Mouse (Mus musculus) heart, embryonic 15.5 days (tissue): ENCODE results near the gene Usp54. TPM values are rescaled to one million over a fixed set of nuclear protein-coding genes. Genes with fewer than 3 reads are reported as not detected.

Experiments
- ATAC-seq: fragments of 200-750 bp; cut with Nextera tagmentation; replicated peaks from 2 replicates; pipeline ENCODE4 v1.8.0; 2017; ENCODE audit warnings: low read depth, moderate TSS enrichment; ENCODE audit not compliant: insufficient number of reproducible peaks, insufficient read depth, low FRiP score
- H3K27ac ChIP-seq: fragments of 300-500 bp; sonication (generic); 2 replicates; pipeline ENCODE4 v1.5.1; 2015; ENCODE audit warnings: mild to moderate bottlenecking, inconsistent platforms
- H3K27me3 ChIP-seq: fragments of 300-500 bp; sonication (generic); 2 replicates; pipeline ENCODE4 v1.6.1; 2015; ENCODE audit warnings: inconsistent platforms
- H3K36me3 ChIP-seq: fragments of 300-500 bp; sonication (generic); 2 replicates; pipeline ENCODE4 v1.6.1; 2015; ENCODE audit warnings: mild to moderate bottlenecking, inconsistent platforms
- H3K4me1 ChIP-seq: fragments of 300-500 bp; sonication (generic); replicated peaks from 2 replicates; pipeline ENCODE4 v1.6.1; 2015; ENCODE audit warnings: inconsistent platforms
- H3K4me2 ChIP-seq: fragments of 300-500 bp; sonication (generic); 2 replicates; pipeline ENCODE4 v1.6.1; 2015; ENCODE audit warnings: inconsistent platforms, mild to moderate bottlenecking, moderate library complexity
- H3K4me3 ChIP-seq: fragments of 300-500 bp; sonication (generic); 2 replicates; pipeline ENCODE4 v1.5.1; 2015; ENCODE audit warnings: mild to moderate bottlenecking, inconsistent platforms
- H3K9ac ChIP-seq: fragments of 300-500 bp; sonication (generic); 2 replicates; pipeline ENCODE4 v1.6.1; 2015; ENCODE audit warnings: mild to moderate bottlenecking, inconsistent platforms
- H3K9me3 ChIP-seq: fragments of 300-500 bp; sonication (generic); replicated peaks from 2 replicates; pipeline ENCODE4 v1.6.1; 2016; ENCODE audit warnings: inconsistent platforms
- WGBS: fragments of 180-500 bp; shearing (Covaris S2); methylation state at CpG from one replicate; pipeline ENCODE4 v1.1.7; 2015; ENCODE audit warnings: mixed read lengths; 5-methylcytosine and 5-hydroxymethylcytosine counted together
- polyA plus RNA-seq: library from polyadenylated mRNA; unstranded; fragments of >200 nt; fragmentation: Nextera tagmentation; extraction: Ambion mirVana; gene quantifications from 2 replicates; pipeline ENCODE4 v1.2.1, GENCODE M21; 2015

The Usp54 gene
- 4.0 and 4.8 TPM in 2 replicates for polyA plus RNA-seq

GRCm38 (mm10) chr14:20640644-20641437 is at the start of gene Usp54:
TSS of gene Usp54 (minus strand) at chr14:20641063.
- Histone ChIP-seq H3K4me1 (peaks cover 11% of the 10 kb centered on the region), H3K36me3 (no peaks in the 10 kb centered on the region), H3K4me2 (peak within 1 kb of the TSS; percentile 84), H3K4me3 (peak within 1 kb of the TSS; percentile 76), H3K9ac (peak within 1 kb of the TSS; percentile 89), H3K27me3 (no peaks in the 10 kb centered on the region), H3K9me3 (no peaks in the 10 kb centered on the region), H3K27ac (peak within 1 kb of the TSS; percentile 96)
- peak; percentile 94 for ATAC-seq
- WGBS: under 1% methylated on average over 72 of the region's 73 CpGs

- Histone ChIP-seq H3K4me1 (peaks cover 4% of the 10 kb centered on the region), H3K9me3 (no peaks in the 10 kb centered on the region), H3K36me3 (peaks cover 98% of the 10 kb centered on the region), H3K27ac (no peak overlapping the region), H3K4me2 (no peak overlapping the region), H3K4me3 (no peak overlapping the region), H3K27me3 (no peaks in the 10 kb centered on the region), H3K9ac (no peak overlapping the region)
- ATAC-seq: no peak
- WGBS: 91% methylated on average over 2 of the region's 2 CpGs
Observed at GRCm38 (mm10) chr14:20689009-20689408, 48.1 kb upstream of the Usp54 start.

GRCm38 (mm10) chr14:20686576-20686975 is 45.7 kb upstream of the Usp54 start:
- Histone ChIP-seq H3K27me3 (no peaks in the 10 kb centered on the region), H3K9me3 (no peaks in the 10 kb centered on the region), H3K4me3 (no peak overlapping the region), H3K9ac (no peak overlapping the region), H3K36me3 (peaks cover 96% of the 10 kb centered on the region), H3K4me2 (no peak overlapping the region), H3K27ac (no peak overlapping the region), H3K4me1 (peaks cover 7% of the 10 kb centered on the region)
- WGBS: 94% methylated on average over 3 of the region's 3 CpGs
- no peak for ATAC-seq

GRCm38 (mm10) chr14:20682498-20682897 is 41.6 kb upstream of the Usp54 start:
- ATAC-seq: no peak
- H3K36me3 ChIP-seq: peaks cover 97% of the 10 kb centered on the region
- H3K27ac ChIP-seq: peak overlapping the region; percentile 51
- H3K4me1 ChIP-seq: peaks cover 7% of the 10 kb centered on the region
- H3K9me3 ChIP-seq: no peaks in the 10 kb centered on the region
- no peaks in the 10 kb centered on the region for H3K27me3 ChIP-seq
- no peak overlapping the region for H3K4me2 ChIP-seq
- H3K9ac ChIP-seq: no peak overlapping the region
- H3K4me3 ChIP-seq: no peak overlapping the region
- 44% methylated on average over 3 of the region's 3 CpGs for WGBS

- Histone ChIP-seq H3K27me3 (no peaks in the 10 kb centered on the region), H3K27ac (peak overlapping the region; percentile 51; the same call in 1 of the 2 replicates), H3K4me2 (no peak overlapping the region), H3K9ac (no peak overlapping the region), H3K9me3 (no peaks in the 10 kb centered on the region), H3K4me3 (no peak overlapping the region), H3K36me3 (peaks cover 96% of the 10 kb centered on the region), H3K4me1 (peaks cover 7% of the 10 kb centered on the region)
- WGBS: 88% methylated on average over 2 of the region's 2 CpGs
- no peak for ATAC-seq
Observed at GRCm38 (mm10) chr14:20681742-20682141, 40.9 kb upstream of the Usp54 start.

GRCm38 (mm10) chr14:20677906-20678305 is 37.0 kb upstream of the Usp54 start:
- no peak overlapping the region for H3K4me3 ChIP-seq
- H3K27me3 ChIP-seq: no peaks in the 10 kb centered on the region
- peaks cover 69% of the 10 kb centered on the region for H3K36me3 ChIP-seq
- ATAC-seq: no peak
- H3K4me2 ChIP-seq: no peak overlapping the region
- 91% methylated on average over 4 of the region's 4 CpGs for WGBS
- no peak overlapping the region for H3K9ac ChIP-seq
- no peak overlapping the region for H3K27ac ChIP-seq
- H3K9me3 ChIP-seq: no peaks in the 10 kb centered on the region
- H3K4me1 ChIP-seq: peaks cover 20% of the 10 kb centered on the region

- Histone ChIP-seq H3K9me3 (no peaks in the 10 kb centered on the region), H3K4me2 (peak within 1 kb of the TSS; percentile 72), H3K27me3 (no peaks in the 10 kb centered on the region), H3K4me3 (peak within 1 kb of the TSS; percentile 72), H3K36me3 (peaks cover 36% of the 10 kb centered on the region), H3K27ac (peak within 1 kb of the TSS; percentile 95), H3K9ac (peak within 1 kb of the TSS; percentile 70), H3K4me1 (peaks cover 13% of the 10 kb centered on the region)
- ATAC-seq: peak; percentile 97
- 1% methylated on average over 43 of the region's 43 CpGs for WGBS
Observed at GRCm38 (mm10) chr14:20674064-20674833, 33.4 kb upstream of the Usp54 start, which contains the start of gene Sec24c. TSS of gene Sec24c (plus strand) at chr14:20674308.

- peak; percentile 11; the same call in 1 of the 2 replicates for ATAC-seq
- 10% methylated on average over 13 of the region's 13 CpGs for WGBS
- H3K9me3 ChIP-seq: no peaks in the 10 kb centered on the region
Observed at GRCm38 (mm10) chr14:20673735-20674063, 32.8 kb upstream of the Usp54 start.

GRCm38 (mm10) chr14:20672990-20673389 is 32.1 kb upstream of the Usp54 start:
- H3K9me3 ChIP-seq: no peaks in the 10 kb centered on the region
- H3K27ac ChIP-seq: no peak overlapping the region
- WGBS: 92% methylated on average over 2 of the region's 2 CpGs
- no peaks in the 10 kb centered on the region for H3K27me3 ChIP-seq
- H3K4me2 ChIP-seq: no peak overlapping the region; the same call in 1 of the 2 replicates
- H3K36me3 ChIP-seq: peaks cover 23% of the 10 kb centered on the region
- H3K4me3 ChIP-seq: no peak overlapping the region
- ATAC-seq: no peak
- no peak overlapping the region for H3K9ac ChIP-seq
- peaks cover 22% of the 10 kb centered on the region for H3K4me1 ChIP-seq

More at GRCm38 (mm10) chr14:20673735-20674063, 32.8 kb upstream of the Usp54 start:
- H3K4me3 ChIP-seq: peak overlapping the region; percentile 72
- H3K27ac ChIP-seq: peak overlapping the region; percentile 95
- peaks cover 30% of the 10 kb centered on the region for H3K36me3 ChIP-seq
- peak overlapping the region; percentile 51 for H3K9ac ChIP-seq
- H3K27me3 ChIP-seq: no peaks in the 10 kb centered on the region
- peaks cover 18% of the 10 kb centered on the region for H3K4me1 ChIP-seq
- peak overlapping the region; percentile 72 for H3K4me2 ChIP-seq

GRCm38 (mm10) chr14:20668154-20668810 is 27.4 kb upstream of the Usp54 start, which contains the start of gene Synpo2l:
TSS of gene Synpo2l (minus strand) at chr14:20668354.
- H3K9ac ChIP-seq: peak within 1 kb of the TSS; percentile 66

GRCm38 (mm10) chr14:20667469-20667868 is 26.6 kb upstream of the Usp54 start:
- Histone ChIP-seq H3K4me1 (peaks cover 20% of the 10 kb centered on the region), H3K27ac (peak overlapping the region; percentile 92), H3K9ac (peak overlapping the region; percentile 66), H3K4me2 (peak overlapping the region; percentile 60), H3K27me3 (no peaks in the 10 kb centered on the region), H3K36me3 (no peaks in the 10 kb centered on the region), H3K4me3 (peak overlapping the region; percentile 50), H3K9me3 (no peaks in the 10 kb centered on the region)
- WGBS: 64% methylated on average over 1 of the region's 1 CpGs
- ATAC-seq: no peak

More at GRCm38 (mm10) chr14:20668154-20668810, 27.4 kb upstream of the Usp54 start, which contains the start of gene Synpo2l:
- no peaks in the 10 kb centered on the region for H3K9me3 ChIP-seq
- peak within 1 kb of the TSS; percentile 60 for H3K4me2 ChIP-seq
- H3K4me1 ChIP-seq: peaks cover 20% of the 10 kb centered on the region
- peak; percentile 71 for ATAC-seq
- H3K36me3 ChIP-seq: no peaks in the 10 kb centered on the region
- no peaks in the 10 kb centered on the region for H3K27me3 ChIP-seq
- H3K4me3 ChIP-seq: peak within 1 kb of the TSS; percentile 50
- 51% methylated on average over 8 of the region's 8 CpGs for WGBS
- peak within 1 kb of the TSS; percentile 92 for H3K27ac ChIP-seq
